Mouse (Mus musculus) frontal cortex, postnatal 36 days (tissue): ENCODE measurements around the gene Wdr41.

ENCODE experiments used
- DNase-seq, 2 experiments: peaks; one replicate each; pipeline ENCODE4 v3.0.0; 2022; ENCODE audit warnings: low spot score in 2 of 2

Gene Wdr41

GRCm38 (mm10) chr13:94976219-94977186, at the start of gene Wdr41:
Wdr41 (plus strand) TSS chr13:94976344.
- peak; percentile 88 to 94 for DNase-seq

GRCm38 (mm10) chr13:94928086-94928485, 48.1 kb upstream of the Wdr41 start:
- no peak for DNase-seq

- DNase-seq: no peak
Measured at GRCm38 (mm10) chr13:94938418-94938817, 37.7 kb upstream of the Wdr41 start.

GRCm38 (mm10) chr13:94940104-94940503, 36.0 kb upstream of the Wdr41 start:
- DNase-seq: no peak

- peak; percentile 53 to 74 for DNase-seq
Measured at GRCm38 (mm10) chr13:94941230-94941629, 34.9 kb upstream of the Wdr41 start.

- no peak for DNase-seq
Measured at GRCm38 (mm10) chr13:94955941-94956340, 20.2 kb upstream of the Wdr41 start.

GRCm38 (mm10) chr13:94957965-94958364, 18.2 kb upstream of the Wdr41 start:
- no peak for DNase-seq

GRCm38 (mm10) chr13:94969992-94970553, 6.1 kb upstream of the Wdr41 start:
- no peak for DNase-seq

- DNase-seq: no peak
Measured at GRCm38 (mm10) chr13:94975828-94976218, 321 bp upstream of the Wdr41 start.

- no peak for DNase-seq
Measured at GRCm38 (mm10) chr13:94979081-94979480, 2.9 kb downstream of the Wdr41 start.

GRCm38 (mm10) chr13:94990516-94990915, 14.4 kb downstream of the Wdr41 start:
- DNase-seq: no peak

GRCm38 (mm10) chr13:95007281-95007680, 31.1 kb downstream of the Wdr41 start:
- no peak for DNase-seq

- no peak for DNase-seq
Measured at GRCm38 (mm10) chr13:95009261-95009660, 33.1 kb downstream of the Wdr41 start.

- DNase-seq: no peak
Measured at GRCm38 (mm10) chr13:95011546-95012257, 35.6 kb downstream of the Wdr41 start.

- no peak for DNase-seq
Measured at GRCm38 (mm10) chr13:95017278-95017677, 41.1 kb downstream of the Wdr41 start.

- DNase-seq: peak; percentile 71 to 81
Measured at GRCm38 (mm10) chr13:95017916-95018315, 41.8 kb downstream of the Wdr41 start.

GRCm38 (mm10) chr13:95019345-95019744, 43.2 kb downstream of the Wdr41 start:
- no peak for DNase-seq

GRCm38 (mm10) chr13:95020216-95020615, 44.1 kb downstream of the Wdr41 start:
- DNase-seq: no peak

GRCm38 (mm10) chr13:95030828-95031227, 54.7 kb downstream of the Wdr41 start:
- DNase-seq: no peak

- no peak for DNase-seq
Measured at GRCm38 (mm10) chr13:95032127-95032831, 56.1 kb downstream of the Wdr41 start.

GRCm38 (mm10) chr13:95032973-95033372, 56.8 kb downstream of the Wdr41 start:
- DNase-seq: no peak

GRCm38 (mm10) chr13:95034094-95034493, 58.0 kb downstream of the Wdr41 start:
- no peak for DNase-seq
